In the genomic region with DNA sequence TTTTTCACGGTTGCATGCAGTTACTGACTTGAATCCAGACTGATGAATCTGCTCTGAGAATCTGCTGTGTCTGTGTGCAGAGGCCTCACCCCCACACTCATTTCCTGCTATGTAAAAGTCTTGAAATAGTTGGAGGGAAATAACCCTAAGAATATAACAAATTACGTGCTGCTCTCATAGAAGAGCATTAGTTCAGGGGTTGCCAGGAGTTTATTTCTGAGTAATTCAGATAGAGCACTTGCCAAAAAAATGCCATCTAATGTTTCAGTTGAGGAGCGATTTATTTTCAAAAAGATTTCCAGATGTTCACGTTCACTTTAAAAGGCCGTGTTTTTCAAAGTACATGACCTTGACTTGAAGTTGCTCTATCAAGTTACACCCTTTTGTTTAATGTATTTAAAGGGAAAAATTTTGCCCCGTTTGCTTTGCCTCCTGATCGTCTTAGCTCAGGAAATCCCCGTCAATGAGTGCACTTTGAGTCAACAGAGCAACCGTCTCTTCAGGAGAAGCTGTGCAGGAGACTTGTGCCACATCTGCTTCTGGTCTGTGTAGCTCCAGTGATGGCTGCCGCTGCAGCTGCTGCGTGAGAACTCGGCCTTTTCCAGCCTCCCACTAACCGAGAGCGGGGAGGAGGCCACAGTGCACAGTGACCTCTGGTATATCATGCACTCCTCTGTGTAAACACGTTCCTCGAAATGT, we compare ENCODE assay signal across 8 mouse cellular contexts. TPM values are rescaled to one million over a fixed set of nuclear protein-coding genes. Genes with fewer than 3 reads are reported as not detected.
A peak's percentile ranks its signal among the peaks of the same experiment; 100 is the strongest.
DNase-seq lines count a peak whose midpoint lies in the region; ATAC-seq lines count a peak whose summit lies in the region.

No protein-coding gene starts in this region.

- no peak overlapping the region for H3K4me2 ChIP-seq in neural tube, embryonic 15.5 days
- peak overlapping the region; percentile 23 for H3K4me2 ChIP-seq in intestine, embryonic 14.5 days (ENCODE audit: low read length)

- no peaks in the 10 kb centered on the region for H3K27me3 ChIP-seq in neural tube, embryonic 15.5 days (replicated peaks)
- H3K27me3 ChIP-seq in intestine, embryonic 14.5 days (replicated peaks; ENCODE audit: control insufficient read depth, insufficient read depth, low read length), result no peaks in the 10 kb centered on the region

- ATAC-seq in neural tube, embryonic 15.5 days (ENCODE audit: low FRiP score), result no peak
- ATAC-seq in intestine, embryonic 14.5 days (replicated peaks; ENCODE audit: low FRiP score, low TSS enrichment, low read depth), result peak; percentile 95

- H3K9me3 ChIP-seq in neural tube, embryonic 15.5 days (replicated peaks), result no peaks in the 10 kb centered on the region
- H3K9me3 ChIP-seq in intestine, embryonic 14.5 days (ENCODE audit: control insufficient read depth, low read length), result no peaks in the 10 kb centered on the region

- peak; percentile 47 for DNase-seq in neural tube, embryonic 10.5 days (ENCODE audit: extremely low spot score, low spot score)
- peak; percentile 75 for DNase-seq in embryo, embryonic 10.5 days (ENCODE audit: low spot score)
- DNase-seq in intestine, embryonic 14.5 days (ENCODE audit: low spot score), result peak; percentile 76
- peak; percentile 9 to 44 for DNase-seq in lung, postnatal 4 days
- DNase-seq in right cerebral cortex, adult 2 months (ENCODE audit: low spot score in 2 of 2), result no peak
- no peak for DNase-seq in urinary bladder, postnatal 4 days (ENCODE audit: low spot score in 2 of 2)
- DNase-seq in cerebellum, postnatal 25 days, result no peak

- 70% methylated on average over 16 of the region's 16 CpGs for WGBS in neural tube, embryonic 15.5 days
- WGBS in intestine, embryonic 14.5 days, result 11% methylated on average over 16 of the region's 16 CpGs

- H3K9ac ChIP-seq in neural tube, embryonic 15.5 days (replicated peaks), result no peak overlapping the region
- no peak overlapping the region for H3K9ac ChIP-seq in intestine, embryonic 14.5 days (ENCODE audit: low read length)

- no peaks in the 10 kb centered on the region for H3K36me3 ChIP-seq in neural tube, embryonic 15.5 days
- no peaks in the 10 kb centered on the region for H3K36me3 ChIP-seq in intestine, embryonic 14.5 days (ENCODE audit: control insufficient read depth, insufficient read depth, low read length)

- H3K4me3 ChIP-seq in neural tube, embryonic 15.5 days (replicated peaks), result no peak overlapping the region
- H3K4me3 ChIP-seq in intestine, embryonic 14.5 days (ENCODE audit: low read depth, low read length), result no peak overlapping the region

- H3K4me1 ChIP-seq in neural tube, embryonic 15.5 days, result no peaks in the 10 kb centered on the region
- H3K4me1 ChIP-seq in intestine, embryonic 14.5 days (replicated peaks; ENCODE audit: control insufficient read depth, insufficient read depth, low read length), result peaks cover 8% of the 10 kb centered on the region

- H3K27ac ChIP-seq in neural tube, embryonic 15.5 days (replicated peaks), result no peak overlapping the region
- peak overlapping the region; percentile 89 for H3K27ac ChIP-seq in intestine, embryonic 14.5 days (ENCODE audit: low read depth)

RNA-seq across cellular contexts. Expression of gene Sec61g, which starts 50.9 kb away (rescaled TPM):
- 33.2 and 36.0 TPM in 2 replicates for polyA plus RNA-seq in neural tube, embryonic 15.5 days (2015; fragmentation: Nextera tagmentation; extraction: Ambion mirVana)
- polyA plus RNA-seq in intestine, embryonic 14.5 days (2014; fragmentation: Nextera tagmentation; extraction: Ambion mirVana), result 36.2 and 39.8 TPM in 2 replicates

Comparison
In these comparisons a context has a peak if more than half of its experiments do, and no peak if none do; other contexts are left out.
1. DNase-seq: peak in neural tube, embryonic 10.5 days (single experiment), embryo, embryonic 10.5 days (single experiment), intestine, embryonic 14.5 days (single experiment) and lung, postnatal 4 days (2 of 2); none in right cerebral cortex, adult 2 months (0 of 2), urinary bladder, postnatal 4 days (0 of 2) and cerebellum, postnatal 25 days (0 of 2).